Mouse (Mus musculus): Measurements from ENCODE around the gene Dnhd1. TPM values are rescaled to one million over a fixed set of nuclear protein-coding genes. Genes with fewer than 3 reads are reported as not detected.
"Not testable (repeated sequence)": the region's sequence is repeated elsewhere in the genome, so short reads cannot be mapped to it uniquely, and the experiment has no call there.

Gene Dnhd1
- polyA plus RNA-seq, 1 experiment from 2014 or later: 1.1 TPM

- H3K4me1 ChIP-seq: peaks cover 33% of the 10 kb centered on the region
- DNase-seq (ENCODE audit: low spot score): peak; percentile 66
- H3K27me3 ChIP-seq (ENCODE audit: low read depth, poor library complexity, severe bottlenecking): no peaks in the 10 kb centered on the region
- H3K36me3 ChIP-seq: peaks cover 55% of the 10 kb centered on the region
- WGBS: under 1% methylated on average over 30 of the region's 30 CpGs
- peak within 1 kb of the TSS; percentile 74 for H3K4me3 ChIP-seq
- peak within 1 kb of the TSS; percentile 94 for H3K27ac ChIP-seq
- no peaks in the 10 kb centered on the region for H3K9me3 ChIP-seq (replicated peaks)
These were observed 86.4 kb downstream of the Dnhd1 start, which contains the start of gene Rrp8 for GRCm38 (mm10) chr7:105736911-105737521. Gene Rrp8, minus strand, starts transcription at chr7:105737385.

GRCm38 (mm10) chr7:105737648-105738047 is 87.0 kb downstream of the Dnhd1 start:
- no peak for DNase-seq (ENCODE audit: low spot score)
- H3K4me1 ChIP-seq: peaks cover 33% of the 10 kb centered on the region
- no peaks in the 10 kb centered on the region for H3K27me3 ChIP-seq (ENCODE audit: low read depth, poor library complexity, severe bottlenecking)
- H3K27ac ChIP-seq: no peak overlapping the region
- H3K9me3 ChIP-seq (replicated peaks): no peaks in the 10 kb centered on the region
- H3K4me3 ChIP-seq: peak overlapping the region; percentile 74
- WGBS: 32% methylated on average over 3 of the region's 3 CpGs
- H3K36me3 ChIP-seq: peaks cover 55% of the 10 kb centered on the region

- peak overlapping the region; percentile 77 for H3K27ac ChIP-seq
- 84% methylated on average over 2 of the region's 2 CpGs for WGBS
- DNase-seq (ENCODE audit: low spot score): no peak
- H3K4me3 ChIP-seq: peak overlapping the region; percentile 74; the same call in 1 of the 2 replicates
- no peaks in the 10 kb centered on the region for H3K27me3 ChIP-seq (ENCODE audit: low read depth, poor library complexity, severe bottlenecking)
- no peaks in the 10 kb centered on the region for H3K9me3 ChIP-seq (replicated peaks)
- peaks cover 38% of the 10 kb centered on the region for H3K4me1 ChIP-seq
- H3K36me3 ChIP-seq: peaks cover 55% of the 10 kb centered on the region
These were observed 87.7 kb downstream of the Dnhd1 start for GRCm38 (mm10) chr7:105738286-105738685.

GRCm38 (mm10) chr7:105738948-105739347 is 88.3 kb downstream of the Dnhd1 start:
- Histone ChIP-seq H3K27me3 (ENCODE audit: low read depth, poor library complexity, severe bottlenecking) (no peaks in the 10 kb centered on the region), H3K9me3 (replicated peaks) (no peaks in the 10 kb centered on the region), H3K4me1 (peaks cover 41% of the 10 kb centered on the region), H3K27ac (peak overlapping the region; percentile 77), H3K4me3 (peak overlapping the region; percentile 14), H3K36me3 (peaks cover 49% of the 10 kb centered on the region)
- WGBS: 25% methylated on average over 3 of the region's 3 CpGs
- peak; percentile 67 for DNase-seq (ENCODE audit: low spot score)

- DNase-seq (ENCODE audit: low spot score): no peak
- no peaks in the 10 kb centered on the region for H3K27me3 ChIP-seq (ENCODE audit: low read depth, poor library complexity, severe bottlenecking)
- H3K36me3 ChIP-seq: peaks cover 37% of the 10 kb centered on the region
- H3K9me3 ChIP-seq (replicated peaks): no peaks in the 10 kb centered on the region
- H3K4me3 ChIP-seq: no peak overlapping the region
- no peak overlapping the region for H3K27ac ChIP-seq
- peaks cover 38% of the 10 kb centered on the region for H3K4me1 ChIP-seq
- 94% methylated on average over 13 of the region's 13 CpGs for WGBS
These were observed 89.6 kb downstream of the Dnhd1 start for GRCm38 (mm10) chr7:105740089-105740795.

- H3K4me3 ChIP-seq: no peak overlapping the region
- DNase-seq (ENCODE audit: low spot score): no peak
- H3K36me3 ChIP-seq: peaks cover 37% of the 10 kb centered on the region
- peaks cover 34% of the 10 kb centered on the region for H3K4me1 ChIP-seq
- no peaks in the 10 kb centered on the region for H3K27me3 ChIP-seq (ENCODE audit: low read depth, poor library complexity, severe bottlenecking)
- no peaks in the 10 kb centered on the region for H3K9me3 ChIP-seq (replicated peaks)
- no peak overlapping the region for H3K27ac ChIP-seq
- WGBS: 94% methylated on average over 6 of the region's 6 CpGs
These were observed 90.2 kb downstream of the Dnhd1 start for GRCm38 (mm10) chr7:105740851-105741250.

- Histone ChIP-seq H3K9me3 (replicated peaks) (no peaks in the 10 kb centered on the region), H3K27ac (no peak overlapping the region), H3K27me3 (ENCODE audit: low read depth, poor library complexity, severe bottlenecking) (no peaks in the 10 kb centered on the region), H3K4me1 (peaks cover 34% of the 10 kb centered on the region), H3K36me3 (peaks cover 47% of the 10 kb centered on the region), H3K4me3 (no peak overlapping the region)
- no peak for DNase-seq (ENCODE audit: low spot score)
- 90% methylated on average over 9 of the region's 9 CpGs for WGBS
These were observed 91.4 kb downstream of the Dnhd1 start for GRCm38 (mm10) chr7:105741978-105742377.

- DNase-seq (ENCODE audit: low spot score); H3K27me3 ChIP-seq (ENCODE audit: low read depth, poor library complexity, severe bottlenecking); H3K27ac ChIP-seq; H3K9me3 ChIP-seq (replicated peaks): not testable (repeated sequence)
- peak overlapping the region; percentile 96 for H3K4me3 ChIP-seq
- 89% methylated on average over 7 of the region's 7 CpGs for WGBS
- H3K4me1 ChIP-seq: peaks cover 27% of the 10 kb centered on the region
- H3K36me3 ChIP-seq: peaks cover 53% of the 10 kb centered on the region
These were observed 92.0 kb downstream of the Dnhd1 start for GRCm38 (mm10) chr7:105742539-105743215.

GRCm38 (mm10) chr7:105743246-105743925 is 92.8 kb downstream of the Dnhd1 start:
- peak overlapping the region; percentile 93 for H3K27ac ChIP-seq

GRCm38 (mm10) chr7:105743926-105744590 is 93.4 kb downstream of the Dnhd1 start, which contains the start of gene Taf10:
Gene Taf10, minus strand, starts transcription at chr7:105744361.
- peak; percentile 93 for DNase-seq (ENCODE audit: low spot score)
- Histone ChIP-seq H3K4me3 (peak within 1 kb of the TSS; percentile 96), H3K27me3 (ENCODE audit: low read depth, poor library complexity, severe bottlenecking) (no peaks in the 10 kb centered on the region), H3K4me1 (peaks cover 13% of the 10 kb centered on the region), H3K27ac (peak within 1 kb of the TSS; percentile 93), H3K9me3 (replicated peaks) (no peaks in the 10 kb centered on the region), H3K36me3 (peaks cover 65% of the 10 kb centered on the region)
- WGBS: under 1% methylated on average over 66 of the region's 67 CpGs

More at GRCm38 (mm10) chr7:105743246-105743925, 92.8 kb downstream of the Dnhd1 start:
- 35% methylated on average over 20 of the region's 20 CpGs for WGBS
- H3K9me3 ChIP-seq (replicated peaks); DNase-seq (ENCODE audit: low spot score); H3K27me3 ChIP-seq (ENCODE audit: low read depth, poor library complexity, severe bottlenecking): not testable (repeated sequence)
- peaks cover 20% of the 10 kb centered on the region for H3K4me1 ChIP-seq
- H3K4me3 ChIP-seq: peak overlapping the region; percentile 96
- peaks cover 60% of the 10 kb centered on the region for H3K36me3 ChIP-seq

GRCm38 (mm10) chr7:105747776-105748175 is 97.1 kb downstream of the Dnhd1 start:
- peaks cover 47% of the 10 kb centered on the region for H3K36me3 ChIP-seq
- 83% methylated on average over 2 of the region's 2 CpGs for WGBS

More at GRCm38 (mm10) chr7:105747776-105748175, 97.1 kb downstream of the Dnhd1 start:
- H3K9me3 ChIP-seq (replicated peaks): no peaks in the 10 kb centered on the region
- H3K27ac ChIP-seq: no peak overlapping the region
- H3K4me1 ChIP-seq: peaks cover 17% of the 10 kb centered on the region
- no peak overlapping the region for H3K4me3 ChIP-seq
- DNase-seq (ENCODE audit: low spot score): no peak
- no peaks in the 10 kb centered on the region for H3K27me3 ChIP-seq (ENCODE audit: low read depth, poor library complexity, severe bottlenecking)

Measured in limb, embryonic 10.5 days (tissue).